Mouse (Mus musculus) layer of hippocampus, adult 9-10 months (tissue): ENCODE measurements around the gene Adamtsl2.

Source experiments
- DNase-seq: peaks from one replicate; pipeline ENCODE4 v3.0.0; 2022; ENCODE audit warnings: low spot score

Adamtsl2 gene

GRCm38 (mm10) chr2:27075485-27075884, 3.7 kb upstream of the Adamtsl2 start:
- no peak for DNase-seq

GRCm38 (mm10) chr2:27077655-27078244, 1.4 kb upstream of the Adamtsl2 start:
- DNase-seq: no peak

GRCm38 (mm10) chr2:27078312-27078711, 867 bp upstream of the Adamtsl2 start:
- DNase-seq: no peak

GRCm38 (mm10) chr2:27079649-27080048, 470 bp downstream of the Adamtsl2 start:
- no peak for DNase-seq

GRCm38 (mm10) chr2:27083761-27084475, 4.7 kb downstream of the Adamtsl2 start:
- no peak for DNase-seq

GRCm38 (mm10) chr2:27084963-27085362, 5.8 kb downstream of the Adamtsl2 start:
- DNase-seq: no peak

- no peak for DNase-seq
Measured at GRCm38 (mm10) chr2:27085801-27086200, 6.6 kb downstream of the Adamtsl2 start.

- no peak for DNase-seq
Measured at GRCm38 (mm10) chr2:27086483-27087010, 7.4 kb downstream of the Adamtsl2 start.

- no peak for DNase-seq
Measured at GRCm38 (mm10) chr2:27087581-27087980, 8.4 kb downstream of the Adamtsl2 start.

- DNase-seq: no peak
Measured at GRCm38 (mm10) chr2:27088071-27088644, 9.0 kb downstream of the Adamtsl2 start.

- DNase-seq: no peak
Measured at GRCm38 (mm10) chr2:27088700-27089099, 9.5 kb downstream of the Adamtsl2 start.

- no peak for DNase-seq
Measured at GRCm38 (mm10) chr2:27089238-27089637, 10.1 kb downstream of the Adamtsl2 start.

- no peak for DNase-seq
Measured at GRCm38 (mm10) chr2:27095178-27095577, 16.0 kb downstream of the Adamtsl2 start.

- DNase-seq: no peak
Measured at GRCm38 (mm10) chr2:27096341-27096981, 17.3 kb downstream of the Adamtsl2 start.

- no peak for DNase-seq
Measured at GRCm38 (mm10) chr2:27097241-27097656, 18.1 kb downstream of the Adamtsl2 start.

- no peak for DNase-seq
Measured at GRCm38 (mm10) chr2:27097776-27098175, 18.6 kb downstream of the Adamtsl2 start.

GRCm38 (mm10) chr2:27103554-27103953, 24.4 kb downstream of the Adamtsl2 start:
- no peak for DNase-seq

GRCm38 (mm10) chr2:27106816-27107215, 27.6 kb downstream of the Adamtsl2 start:
- no peak for DNase-seq

- DNase-seq: no peak
Measured at GRCm38 (mm10) chr2:27108144-27108543, 29.0 kb downstream of the Adamtsl2 start.

- DNase-seq: no peak
Measured at GRCm38 (mm10) chr2:27109052-27109451, 29.9 kb downstream of the Adamtsl2 start.

- DNase-seq: no peak
Measured at GRCm38 (mm10) chr2:27112585-27112984, 33.4 kb downstream of the Adamtsl2 start.

- DNase-seq: no peak
Measured at GRCm38 (mm10) chr2:27114169-27114568, 35.0 kb downstream of the Adamtsl2 start.

GRCm38 (mm10) chr2:27118452-27118851, 39.3 kb downstream of the Adamtsl2 start:
- no peak for DNase-seq
